Mouse (Mus musculus) Muller cell, postnatal 12 days (primary cell): Measurements from ENCODE around the gene Hpn.

ENCODE experiments used
- DNase-seq: peaks from one replicate; pipeline ENCODE4 v3.0.0-alpha.2; 2015; ENCODE audit errors: inconsistent ontology term

Hpn gene

GRCm38 (mm10) chr7:31110861-31111385 lies 4.2 kb downstream of the Hpn start:
- DNase-seq = no peak

- no peak for DNase-seq
Measured at GRCm38 (mm10) chr7:31109796-31110195, 5.3 kb downstream of the Hpn start.

GRCm38 (mm10) chr7:31109091-31109490 lies 6.0 kb downstream of the Hpn start:
- peak; percentile 71 for DNase-seq

GRCm38 (mm10) chr7:31107781-31108180 lies 7.3 kb downstream of the Hpn start:
- no peak for DNase-seq

- no peak for DNase-seq
Measured at GRCm38 (mm10) chr7:31106166-31106565, 8.9 kb downstream of the Hpn start.

- DNase-seq = peak; percentile 38
Measured at GRCm38 (mm10) chr7:31105061-31105768, 9.9 kb downstream of the Hpn start.

GRCm38 (mm10) chr7:31100786-31101185 lies 14.3 kb downstream of the Hpn start:
- no peak for DNase-seq

GRCm38 (mm10) chr7:31099612-31099982 lies 15.5 kb downstream of the Hpn start:
- DNase-seq = no peak

- no peak for DNase-seq
Measured at GRCm38 (mm10) chr7:31098697-31099611, 16.1 kb downstream of the Hpn start.

GRCm38 (mm10) chr7:31097583-31098248 lies 17.4 kb downstream of the Hpn start:
- DNase-seq = peak; percentile 85

GRCm38 (mm10) chr7:31096892-31097564 lies 18.1 kb downstream of the Hpn start:
- DNase-seq = no peak

- DNase-seq = no peak
Measured at GRCm38 (mm10) chr7:31094774-31095501, 20.2 kb downstream of the Hpn start.

- DNase-seq = no peak
Measured at GRCm38 (mm10) chr7:31089721-31090120, 25.4 kb downstream of the Hpn start.

GRCm38 (mm10) chr7:31088206-31088605 lies 26.9 kb downstream of the Hpn start:
- DNase-seq = no peak

GRCm38 (mm10) chr7:31087262-31087661 lies 27.8 kb downstream of the Hpn start:
- DNase-seq = no peak

- DNase-seq = no peak
Measured at GRCm38 (mm10) chr7:31086175-31086755, 28.8 kb downstream of the Hpn start.

GRCm38 (mm10) chr7:31085171-31085570 lies 29.9 kb downstream of the Hpn start:
- peak; percentile 93 for DNase-seq

GRCm38 (mm10) chr7:31084140-31084539 lies 30.9 kb downstream of the Hpn start:
- DNase-seq = no peak

- DNase-seq = peak; percentile 68
Measured at GRCm38 (mm10) chr7:31082831-31083588, 32.1 kb downstream of the Hpn start.

GRCm38 (mm10) chr7:31082106-31082505 lies 33.0 kb downstream of the Hpn start:
- DNase-seq = no peak
